Mouse (Mus musculus) limb, embryonic 12.5 days (tissue): ENCODE results near the gene Cebpa. TPM values are rescaled to one million over a fixed set of nuclear protein-coding genes. Genes with fewer than 3 reads are reported as not detected.

Source experiments
- ATAC-seq: fragments of 200-750 bp; cut with Nextera tagmentation; 2 replicates; pipeline ENCODE4 v1.8.0; 2017; ENCODE audit warnings: low read depth, moderate TSS enrichment; ENCODE audit not compliant: insufficient number of reproducible peaks, insufficient read depth, low FRiP score, low TSS enrichment
- H3K27ac ChIP-seq: fragments of 300-500 bp; sonication (generic); 2 replicates; pipeline ENCODE4 v1.5.1; 2016; ENCODE audit warnings: mild to moderate bottlenecking, moderate library complexity
- H3K27me3 ChIP-seq: fragments of 300-500 bp; sonication (generic); 2 replicates; pipeline ENCODE4 v1.6.1; 2016; ENCODE audit warnings: mild to moderate bottlenecking, moderate library complexity
- H3K36me3 ChIP-seq: fragments of 300-500 bp; sonication (generic); 2 replicates; pipeline ENCODE4 v1.6.1; 2016; ENCODE audit warnings: mild to moderate bottlenecking, moderate library complexity
- H3K4me1 ChIP-seq: fragments of 300-500 bp; sonication (generic); replicated peaks from 2 replicates; pipeline ENCODE4 v1.6.1; 2016
- H3K4me2 ChIP-seq: fragments of 300-500 bp; sonication (generic); 2 replicates; pipeline ENCODE4 v1.6.1; 2016; ENCODE audit warnings: mild to moderate bottlenecking, moderate library complexity
- H3K4me3 ChIP-seq: fragments of 300-500 bp; sonication (generic); replicated peaks from 2 replicates; pipeline ENCODE4 v1.5.1; 2016; ENCODE audit warnings: mild to moderate bottlenecking
- H3K9ac ChIP-seq: fragments of 300-500 bp; sonication (generic); replicated peaks from 2 replicates; pipeline ENCODE4 v1.6.1; 2016; ENCODE audit warnings: mild to moderate bottlenecking, moderate library complexity
- H3K9me3 ChIP-seq: fragments of 300-500 bp; sonication (generic); 2 replicates; pipeline ENCODE4 v1.6.1; 2016; ENCODE audit warnings: mild to moderate bottlenecking, moderate library complexity
- WGBS: fragments of 180-500 bp; shearing (Covaris S2); methylation state at CpG from one replicate; pipeline ENCODE4 v1.1.7; 2016; 5-methylcytosine and 5-hydroxymethylcytosine counted together
- polyA plus RNA-seq: library from polyadenylated mRNA; unstranded; fragments of >200 nt; fragmentation: Nextera tagmentation; extraction: Ambion mirVana; gene quantifications from 2 replicates; pipeline ENCODE4 v1.2.1, GENCODE M21; 2016

Gene Cebpa
- polyA plus RNA-seq, 1 experiment from 2014 or later: 1.8 TPM

DNA sequence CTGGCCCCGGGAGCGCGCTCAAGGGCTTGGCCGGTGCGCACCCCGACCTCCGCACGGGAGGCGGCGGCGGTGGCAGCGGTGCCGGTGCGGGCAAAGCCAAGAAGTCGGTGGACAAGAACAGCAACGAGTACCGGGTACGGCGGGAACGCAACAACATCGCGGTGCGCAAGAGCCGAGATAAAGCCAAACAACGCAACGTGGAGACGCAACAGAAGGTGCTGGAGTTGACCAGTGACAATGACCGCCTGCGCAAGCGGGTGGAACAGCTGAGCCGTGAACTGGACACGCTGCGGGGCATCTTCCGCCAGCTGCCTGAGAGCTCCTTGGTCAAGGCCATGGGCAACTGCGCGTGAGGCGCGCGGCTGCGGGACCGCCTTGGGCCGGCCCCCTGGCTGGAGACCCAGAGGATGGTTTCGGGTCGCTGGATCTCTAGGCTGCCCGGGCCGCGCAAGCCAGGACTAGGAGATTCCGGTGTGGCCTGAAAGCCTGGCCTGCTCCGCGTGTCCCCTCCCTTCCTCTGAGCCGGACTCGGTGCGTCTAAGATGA is 1.1 kb downstream of the Cebpa start:
- Histone ChIP-seq H3K36me3 (no peaks in the 10 kb centered on the region), H3K4me1 (peaks cover 18% of the 10 kb centered on the region), H3K27ac (no peak overlapping the region), H3K27me3 (peaks cover 87% of the 10 kb centered on the region), H3K4me3 (peak overlapping the region; percentile 55), H3K9ac (peak overlapping the region; percentile 63), H3K4me2 (peak overlapping the region; percentile 93), H3K9me3 (no peaks in the 10 kb centered on the region)
- under 1% methylated on average over 53 of the region's 53 CpGs for WGBS
- no peak for ATAC-seq

- Histone ChIP-seq H3K27ac (no peak overlapping the region), H3K9ac (no peak overlapping the region), H3K4me1 (peaks cover 18% of the 10 kb centered on the region), H3K27me3 (peaks cover 88% of the 10 kb centered on the region), H3K4me2 (peak overlapping the region; percentile 93), H3K9me3 (no peaks in the 10 kb centered on the region), H3K4me3 (peak overlapping the region; percentile 55; the same call in 1 of the 2 replicates), H3K36me3 (no peaks in the 10 kb centered on the region)
- WGBS: 35% methylated on average over 8 of the region's 8 CpGs
- ATAC-seq: no peak
Measured at GRCm38 (mm10) chr7:35121150-35121549, 2.1 kb downstream of the Cebpa start.

DNA sequence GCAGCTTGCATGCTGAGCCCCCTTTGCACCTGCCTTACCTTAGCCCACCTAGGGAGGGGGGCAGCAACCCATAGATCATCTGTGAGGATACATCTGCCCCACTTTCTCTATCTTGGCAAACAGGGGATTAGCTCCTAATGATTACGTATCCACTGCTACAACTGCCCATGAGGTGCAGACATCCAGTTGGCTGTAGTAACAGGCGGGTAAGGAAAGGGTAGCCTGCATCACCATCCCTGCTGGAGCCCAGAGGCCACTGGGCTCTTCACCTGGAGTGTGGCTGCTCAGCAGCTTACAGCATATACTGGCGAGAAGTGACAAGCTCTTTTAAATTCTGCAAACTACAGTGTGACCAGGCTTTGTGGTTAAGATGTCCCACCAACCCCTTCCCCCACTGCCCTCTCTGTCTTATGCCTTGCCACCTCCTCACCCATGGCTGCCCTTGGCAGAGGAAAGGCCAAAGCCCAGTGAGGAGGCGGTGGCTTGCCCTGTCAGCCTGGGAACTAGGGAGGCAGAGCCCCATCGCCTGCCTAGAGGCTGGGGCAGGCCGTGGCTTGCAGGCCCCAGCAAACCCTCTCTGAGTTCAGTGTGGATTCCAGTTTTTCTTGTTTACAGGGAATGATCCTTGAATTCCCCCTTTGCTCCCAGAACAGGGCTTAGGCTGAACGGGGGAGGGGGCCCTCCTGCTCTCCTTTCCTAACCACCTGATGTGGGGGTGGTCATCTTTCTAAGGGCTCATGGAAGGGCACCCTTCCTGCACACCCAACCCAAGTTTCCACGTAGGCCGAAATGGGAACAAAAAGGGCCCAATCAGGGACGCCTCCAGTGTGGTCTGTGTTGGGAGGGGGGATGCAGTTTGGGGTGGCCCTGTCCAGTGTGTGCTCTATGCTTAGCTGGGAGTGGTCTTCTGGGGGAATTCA is 3.6 kb downstream of the Cebpa start:
- H3K36me3 ChIP-seq: no peaks in the 10 kb centered on the region
- H3K9ac ChIP-seq: no peak overlapping the region
- H3K4me1 ChIP-seq: peaks cover 16% of the 10 kb centered on the region
- ATAC-seq: no peak
- no peak overlapping the region for H3K4me3 ChIP-seq
- no peak overlapping the region for H3K4me2 ChIP-seq
- WGBS: 56% methylated on average over 10 of the region's 10 CpGs
- no peaks in the 10 kb centered on the region for H3K9me3 ChIP-seq
- H3K27ac ChIP-seq: no peak overlapping the region
- H3K27me3 ChIP-seq: peaks cover 85% of the 10 kb centered on the region

GRCm38 (mm10) chr7:35123431-35123953 is 4.4 kb downstream of the Cebpa start:
- WGBS: 16% methylated on average over 10 of the region's 10 CpGs
- no peak for ATAC-seq
- Histone ChIP-seq H3K9me3 (no peaks in the 10 kb centered on the region), H3K36me3 (no peaks in the 10 kb centered on the region), H3K4me1 (peaks cover 13% of the 10 kb centered on the region), H3K9ac (peak overlapping the region; percentile 12; the same call in 1 of the 2 replicates), H3K27me3 (peaks cover 86% of the 10 kb centered on the region), H3K4me3 (no peak overlapping the region), H3K27ac (no peak overlapping the region), H3K4me2 (no peak overlapping the region)

DNA sequence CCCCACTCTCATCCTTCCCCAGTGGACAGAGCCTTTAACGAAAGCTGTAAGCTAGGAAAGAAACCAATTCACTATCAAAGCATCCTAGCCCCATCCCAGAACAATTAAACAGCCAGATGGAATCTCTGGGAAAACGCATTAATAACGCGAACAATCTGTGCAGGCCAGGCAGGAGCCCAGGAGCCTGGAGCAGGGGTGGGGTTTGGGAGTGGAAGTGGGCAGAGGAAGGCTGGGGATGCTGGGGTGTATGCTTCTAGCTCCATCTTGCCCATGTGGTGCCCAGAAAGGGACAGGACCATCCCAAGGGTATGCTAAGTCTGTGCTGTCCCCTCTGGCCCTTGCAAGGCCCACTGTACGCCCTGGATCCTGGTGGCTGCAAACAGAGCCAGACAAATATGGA is 5.1 kb downstream of the Cebpa start:
- H3K9me3 ChIP-seq: no peaks in the 10 kb centered on the region
- H3K4me2 ChIP-seq: no peak overlapping the region
- WGBS: 40% methylated on average over 5 of the region's 5 CpGs
- no peaks in the 10 kb centered on the region for H3K36me3 ChIP-seq
- H3K27me3 ChIP-seq: peaks cover 91% of the 10 kb centered on the region
- no peak for ATAC-seq
- H3K4me3 ChIP-seq: no peak overlapping the region
- H3K27ac ChIP-seq: no peak overlapping the region
- H3K9ac ChIP-seq: no peak overlapping the region
- peaks cover 14% of the 10 kb centered on the region for H3K4me1 ChIP-seq

DNA sequence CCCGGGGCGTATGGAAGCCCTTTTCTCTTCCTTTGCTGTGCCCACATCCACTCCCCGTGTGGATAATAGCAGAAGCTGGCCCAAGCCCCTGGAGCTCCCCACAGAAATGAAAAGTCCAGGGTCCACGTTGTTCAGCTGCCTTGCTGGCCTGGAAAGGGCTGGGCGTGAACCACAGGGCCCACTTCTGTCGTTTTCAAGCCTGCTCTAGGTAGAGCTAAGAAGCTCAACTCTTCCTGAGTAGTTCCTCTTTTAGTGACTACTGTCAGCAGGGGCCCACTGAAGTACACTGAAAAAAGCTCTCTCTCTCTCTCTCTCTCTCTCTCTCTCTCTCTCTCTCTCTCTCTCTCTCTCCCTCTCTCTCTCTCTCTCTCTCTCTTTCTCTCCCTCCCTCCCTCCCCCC is 5.7 kb downstream of the Cebpa start:
- Histone ChIP-seq H3K9me3 (no peaks in the 10 kb centered on the region), H3K4me2 (no peak overlapping the region), H3K4me1 (peaks cover 11% of the 10 kb centered on the region), H3K27me3 (peaks cover 86% of the 10 kb centered on the region), H3K27ac (no peak overlapping the region), H3K36me3 (no peaks in the 10 kb centered on the region), H3K9ac (no peak overlapping the region), H3K4me3 (no peak overlapping the region)
- 51% methylated on average over 6 of the region's 6 CpGs for WGBS
- no peak for ATAC-seq

- Histone ChIP-seq H3K4me3 (no peak overlapping the region), H3K4me1 (0 out of 2 replicates have a peak, but pooled peaks cover 3% of the 10 kb centered on the region), H3K36me3 (no peaks in the 10 kb centered on the region), H3K4me2 (no peak overlapping the region), H3K9ac (no peak overlapping the region), H3K27ac (no peak overlapping the region), H3K27me3 (peaks cover 73% of the 10 kb centered on the region), H3K9me3 (no peaks in the 10 kb centered on the region)
- no peak for ATAC-seq
- WGBS: 84% methylated on average over 5 of the region's 5 CpGs
Measured at GRCm38 (mm10) chr7:35125971-35126370, 6.9 kb downstream of the Cebpa start.

DNA sequence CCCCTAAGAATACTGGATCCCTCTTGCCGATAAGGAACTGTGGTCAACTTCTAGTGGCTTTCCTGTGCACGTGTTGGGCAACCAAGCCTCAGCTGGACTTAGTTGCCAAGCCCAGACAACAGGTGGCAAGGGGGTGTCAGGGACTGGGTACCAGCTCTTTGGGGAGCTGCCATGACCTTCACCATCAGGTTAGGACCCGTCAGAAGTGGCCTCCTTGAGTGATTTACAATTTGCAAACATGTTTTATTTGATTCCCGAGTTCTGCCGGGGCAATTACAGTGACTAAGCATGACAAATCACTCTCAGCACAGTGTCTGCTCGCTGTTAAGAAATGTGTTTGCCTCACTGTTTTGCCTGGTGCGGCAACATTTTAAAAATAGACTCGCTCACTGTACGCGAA is 7.9 kb downstream of the Cebpa start:
- Histone ChIP-seq H3K27me3 (peaks cover 63% of the 10 kb centered on the region), H3K27ac (no peak overlapping the region), H3K4me3 (no peak overlapping the region), H3K9ac (no peak overlapping the region), H3K4me1 (0 out of 2 replicates have a peak, but pooled peaks cover 3% of the 10 kb centered on the region), H3K4me2 (no peak overlapping the region), H3K36me3 (no peaks in the 10 kb centered on the region), H3K9me3 (0 out of 2 replicates have a peak, but pooled peaks cover 5% of the 10 kb centered on the region)
- 52% methylated on average over 10 of the region's 10 CpGs for WGBS
- no peak for ATAC-seq

- H3K36me3 ChIP-seq: no peaks in the 10 kb centered on the region
- peaks cover 56% of the 10 kb centered on the region for H3K27me3 ChIP-seq
- 0 out of 2 replicates have a peak, but pooled peaks cover 5% of the 10 kb centered on the region for H3K9me3 ChIP-seq
- 0 out of 2 replicates have a peak, but pooled peaks cover 3% of the 10 kb centered on the region for H3K4me1 ChIP-seq
- no peak for ATAC-seq
- H3K27ac ChIP-seq: no peak overlapping the region
- no peak overlapping the region for H3K9ac ChIP-seq
- 26% methylated on average over 6 of the region's 6 CpGs for WGBS
- H3K4me2 ChIP-seq: no peak overlapping the region
- H3K4me3 ChIP-seq: no peak overlapping the region
Measured at GRCm38 (mm10) chr7:35127721-35128120, 8.6 kb downstream of the Cebpa start.

- no peak for ATAC-seq
- Histone ChIP-seq H3K9ac (no peak overlapping the region), H3K27me3 (peaks cover 44% of the 10 kb centered on the region)
Measured at GRCm38 (mm10) chr7:35128677-35129567, 9.8 kb downstream of the Cebpa start.

More at GRCm38 (mm10) chr7:35128677-35129567, 9.8 kb downstream of the Cebpa start:
- no peak overlapping the region for H3K27ac ChIP-seq
- H3K4me3 ChIP-seq: no peak overlapping the region
- 64% methylated on average over 17 of the region's 17 CpGs for WGBS
- H3K4me2 ChIP-seq: no peak overlapping the region
- H3K4me1 ChIP-seq: 0 out of 2 replicates have a peak, but pooled peaks cover 3% of the 10 kb centered on the region
- H3K36me3 ChIP-seq: no peaks in the 10 kb centered on the region
- H3K9me3 ChIP-seq: 0 out of 2 replicates have a peak, but pooled peaks cover 5% of the 10 kb centered on the region
